Mouse (Mus musculus) stomach, embryonic 16.5 days (tissue): ENCODE results near the gene Kmt2d. TPM values are rescaled to one million over a fixed set of nuclear protein-coding genes. Genes with fewer than 3 reads are reported as not detected.

Source experiments
- ATAC-seq: fragments of 200-750 bp; cut with Nextera tagmentation; 2 replicates; pipeline ENCODE4 v1.8.0; 2017; ENCODE audit warnings: moderate number of reproducible peaks, moderate TSS enrichment; ENCODE audit not compliant: insufficient read depth, low FRiP score
- H3K27ac ChIP-seq: fragments of 300-500 bp; sonication (generic); 2 replicates; pipeline ENCODE4 v1.5.1; 2014; ENCODE audit warnings: low read length
- H3K27me3 ChIP-seq: fragments of 300-500 bp; sonication (generic); 2 replicates; pipeline ENCODE4 v1.6.1; 2014; ENCODE audit warnings: low read length, control low read depth, mixed read lengths; ENCODE audit not compliant: control insufficient read depth, insufficient read depth
- H3K36me3 ChIP-seq: fragments of 300-500 bp; sonication (generic); 2 replicates; pipeline ENCODE4 v1.6.1; 2014; ENCODE audit warnings: low read length; ENCODE audit not compliant: control insufficient read depth, insufficient read depth
- H3K4me1 ChIP-seq: fragments of 300-500 bp; sonication (generic); 2 replicates; pipeline ENCODE4 v1.6.1; 2014; ENCODE audit warnings: low read length, control low read depth, mixed read lengths; ENCODE audit not compliant: control insufficient read depth, insufficient read depth
- H3K4me2 ChIP-seq: fragments of 300-500 bp; sonication (generic); 2 replicates; pipeline ENCODE4 v1.6.1; 2014; ENCODE audit warnings: low read depth, low read length, mixed read lengths
- H3K4me3 ChIP-seq: fragments of 300-500 bp; sonication (generic); replicated peaks from 2 replicates; pipeline ENCODE4 v1.5.1; 2014; ENCODE audit warnings: mild to moderate bottlenecking, low read length
- H3K9ac ChIP-seq: fragments of 300-500 bp; sonication (generic); 2 replicates; pipeline ENCODE4 v1.6.1; 2014; ENCODE audit warnings: low read length
- H3K9me3 ChIP-seq: fragments of 300-500 bp; sonication (generic); replicated peaks from 2 replicates; pipeline ENCODE4 v1.6.1; 2016; ENCODE audit warnings: low read length, control low read depth; ENCODE audit not compliant: control insufficient read depth
- WGBS: fragments of 180-500 bp; shearing (Covaris S2); extraction: QIAGEN DNeasy Blood & Tissue Kit; methylation state at CpG from one replicate; pipeline ENCODE4 v1.1.7; 2014; 5-methylcytosine and 5-hydroxymethylcytosine counted together
- polyA plus RNA-seq: library from polyadenylated mRNA; unstranded; fragments of >200 nt; fragmentation: Nextera tagmentation; extraction: Ambion mirVana; gene quantifications from 2 replicates; pipeline ENCODE4 v1.2.1, GENCODE M21; 2015

Gene Kmt2d
- polyA plus RNA-seq, 1 experiment from 2014 or later, result 11.4 TPM

DNA sequence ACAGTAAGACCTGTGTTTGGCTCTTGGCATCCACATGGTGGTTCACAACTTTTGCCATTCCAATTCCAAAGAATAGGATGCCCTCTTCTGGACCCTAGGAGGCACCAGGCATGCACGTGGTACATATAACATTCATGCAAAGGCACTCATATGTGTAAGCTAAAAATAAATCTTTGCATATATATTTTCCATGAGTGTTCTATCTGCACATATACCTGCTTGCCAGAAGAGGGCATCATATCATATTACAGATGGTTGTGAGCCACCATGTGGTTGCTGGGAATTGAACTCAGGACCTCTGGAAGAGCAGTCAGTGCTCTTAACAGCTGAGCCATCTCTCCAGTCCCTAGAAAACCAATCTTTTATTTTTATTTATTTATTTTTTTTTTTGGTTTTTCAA, 30.5 kb upstream of the Kmt2d start:
- H3K27ac ChIP-seq, result no peak overlapping the region
- H3K4me2 ChIP-seq, result no peak overlapping the region
- peaks cover 26% of the 10 kb centered on the region for H3K27me3 ChIP-seq
- no peaks in the 10 kb centered on the region for H3K9me3 ChIP-seq
- H3K4me1 ChIP-seq, result peaks cover 9% of the 10 kb centered on the region
- ATAC-seq, result no peak
- peaks cover 5% of the 10 kb centered on the region; the same call in 1 of the 2 replicates for H3K36me3 ChIP-seq
- 65% methylated on average over 1 of the region's 1 CpGs for WGBS
- H3K4me3 ChIP-seq, result no peak overlapping the region
- H3K9ac ChIP-seq, result no peak overlapping the region

DNA sequence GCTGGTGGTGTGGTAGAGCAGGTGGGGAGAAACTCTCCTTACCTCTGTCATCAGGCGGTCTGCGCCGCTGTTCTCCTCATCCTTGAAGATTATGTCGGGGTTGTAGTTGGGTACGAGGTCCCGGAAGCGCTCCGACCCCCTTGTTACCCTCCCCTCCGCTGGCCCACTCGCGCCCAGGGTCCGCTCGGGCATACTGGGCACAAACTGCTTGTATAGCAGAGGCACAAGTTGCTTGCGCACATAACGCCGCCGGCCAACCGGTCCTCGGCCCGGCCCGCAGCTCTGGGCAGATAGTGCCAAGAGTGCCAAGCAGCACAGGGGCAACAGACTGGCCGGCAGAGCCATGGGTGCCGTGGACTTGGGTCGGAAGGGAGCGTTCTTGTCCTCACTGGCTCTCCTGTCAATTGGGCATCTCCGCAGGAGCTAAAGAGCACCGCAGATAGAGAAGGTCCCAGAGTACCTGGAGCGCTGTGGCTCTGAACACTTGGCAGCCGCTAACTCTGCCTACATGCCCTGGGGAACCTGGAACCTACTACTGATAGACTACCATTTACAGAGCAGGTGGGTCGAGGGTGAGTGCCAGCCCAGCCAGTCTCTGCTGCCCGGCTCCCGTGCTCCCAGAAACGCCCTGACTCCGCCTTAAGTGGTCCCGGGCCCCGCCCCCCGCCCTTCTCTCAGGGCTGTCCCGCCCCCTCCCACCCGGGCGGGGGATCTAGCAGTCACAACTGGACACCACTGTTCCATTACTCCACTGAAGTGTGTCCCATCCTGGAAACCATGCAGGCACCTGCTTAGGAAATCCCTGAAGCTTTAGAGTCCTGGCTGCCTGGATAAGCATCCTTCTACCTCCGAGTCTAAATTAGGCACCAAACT, 27.2 kb upstream of the Kmt2d start, which contains the start of gene Dhh:
Gene Dhh (minus strand): TSS at position 613 of the 873 bp plus-strand sequence.
- WGBS, result 1% methylated on average over 41 of the region's 41 CpGs
- no peak for ATAC-seq
- Histone ChIP-seq H3K4me2 (peak within 1 kb of the TSS; percentile 45), H3K36me3 (no peaks in the 10 kb centered on the region), H3K4me1 (peaks cover 19% of the 10 kb centered on the region), H3K27ac (no peak within 1 kb of the TSS), H3K9me3 (no peaks in the 10 kb centered on the region), H3K4me3 (peak within 1 kb of the TSS; percentile 26), H3K9ac (no peak within 1 kb of the TSS; the same call in 1 of the 2 replicates), H3K27me3 (peaks cover 58% of the 10 kb centered on the region)

DNA sequence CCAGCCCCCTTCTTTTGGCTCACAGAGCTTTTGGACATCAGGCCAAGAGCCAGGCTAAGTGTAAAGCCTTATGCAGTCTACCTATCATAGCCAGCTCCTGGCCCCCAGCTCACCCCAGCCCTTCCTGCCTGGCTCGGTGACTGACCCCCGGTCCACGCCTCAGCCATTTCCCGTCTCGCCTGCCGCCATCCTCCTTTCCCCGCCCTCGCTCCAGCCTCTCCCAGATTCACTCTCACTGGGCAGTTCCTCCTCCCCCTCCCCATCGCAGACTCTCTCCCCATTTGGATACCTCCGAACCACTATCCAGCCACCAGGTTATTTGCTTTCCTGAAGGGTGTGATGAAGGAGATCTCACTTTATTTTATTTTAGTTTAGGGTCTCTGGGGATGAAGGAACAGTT, 26.5 kb upstream of the Kmt2d start:
- Histone ChIP-seq H3K4me1 (peaks cover 19% of the 10 kb centered on the region), H3K27ac (no peak overlapping the region), H3K4me2 (peak overlapping the region; percentile 45), H3K9me3 (no peaks in the 10 kb centered on the region), H3K4me3 (peak overlapping the region; percentile 26; the same call in 1 of the 2 replicates), H3K9ac (no peak overlapping the region), H3K36me3 (no peaks in the 10 kb centered on the region), H3K27me3 (peaks cover 62% of the 10 kb centered on the region)
- WGBS, result 4% methylated on average over 10 of the region's 10 CpGs
- no peak for ATAC-seq

DNA sequence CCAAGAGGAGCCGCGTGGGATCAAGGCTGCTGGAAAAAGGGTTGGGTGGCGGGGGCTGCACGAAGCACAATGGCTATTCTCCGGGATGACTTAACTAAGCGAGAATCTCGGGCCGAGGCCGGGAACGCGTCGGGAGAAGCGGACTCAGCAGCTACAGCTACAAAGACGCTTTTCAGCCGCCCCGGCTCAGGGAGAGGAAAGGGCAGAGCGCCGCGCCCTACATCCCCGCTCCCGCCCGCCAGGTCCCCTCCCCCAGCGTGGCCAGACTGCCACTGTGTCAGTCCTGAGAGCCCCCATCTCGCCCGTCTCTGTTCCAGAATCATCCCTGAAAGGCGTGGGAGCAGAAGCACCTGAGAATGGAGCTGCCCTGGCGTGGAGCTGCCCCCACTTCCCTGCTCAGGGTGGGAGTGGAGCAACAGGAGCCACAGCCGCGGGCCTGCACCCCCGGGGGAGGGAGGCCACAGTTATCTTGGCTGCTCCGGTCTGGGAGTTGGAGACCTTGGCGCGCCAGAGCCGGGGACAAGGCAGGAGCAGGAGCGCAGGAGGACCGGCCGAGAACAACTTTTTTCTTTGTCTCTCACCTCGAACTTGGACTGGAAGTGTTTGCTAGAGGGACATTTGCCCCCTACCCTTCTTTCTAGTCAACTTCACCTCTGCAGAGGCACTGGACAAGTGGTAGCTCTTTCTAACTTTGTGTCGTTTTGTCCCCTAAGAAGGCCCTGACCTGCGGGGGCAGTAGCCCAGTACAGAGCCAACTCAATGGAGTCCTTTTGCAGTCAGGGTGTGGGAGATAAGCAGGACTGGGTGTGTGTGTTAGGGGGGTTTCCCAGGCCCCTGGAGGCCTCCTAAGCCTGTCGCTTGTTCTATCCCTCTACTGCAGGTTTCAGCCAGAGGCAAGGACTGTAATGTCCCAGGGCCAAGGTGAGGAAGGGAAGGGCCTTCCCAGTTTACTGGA, 24.9 kb upstream of the Kmt2d start:
- Histone ChIP-seq H3K9ac (peak overlapping the region; percentile 42), H3K27me3 (peaks cover 69% of the 10 kb centered on the region), H3K4me1 (peaks cover 27% of the 10 kb centered on the region), H3K9me3 (no peaks in the 10 kb centered on the region), H3K27ac (no peak overlapping the region), H3K4me3 (peak overlapping the region; percentile 32), H3K36me3 (no peaks in the 10 kb centered on the region), H3K4me2 (peak overlapping the region; percentile 63)
- no peak for ATAC-seq
- 4% methylated on average over 41 of the region's 41 CpGs for WGBS

DNA sequence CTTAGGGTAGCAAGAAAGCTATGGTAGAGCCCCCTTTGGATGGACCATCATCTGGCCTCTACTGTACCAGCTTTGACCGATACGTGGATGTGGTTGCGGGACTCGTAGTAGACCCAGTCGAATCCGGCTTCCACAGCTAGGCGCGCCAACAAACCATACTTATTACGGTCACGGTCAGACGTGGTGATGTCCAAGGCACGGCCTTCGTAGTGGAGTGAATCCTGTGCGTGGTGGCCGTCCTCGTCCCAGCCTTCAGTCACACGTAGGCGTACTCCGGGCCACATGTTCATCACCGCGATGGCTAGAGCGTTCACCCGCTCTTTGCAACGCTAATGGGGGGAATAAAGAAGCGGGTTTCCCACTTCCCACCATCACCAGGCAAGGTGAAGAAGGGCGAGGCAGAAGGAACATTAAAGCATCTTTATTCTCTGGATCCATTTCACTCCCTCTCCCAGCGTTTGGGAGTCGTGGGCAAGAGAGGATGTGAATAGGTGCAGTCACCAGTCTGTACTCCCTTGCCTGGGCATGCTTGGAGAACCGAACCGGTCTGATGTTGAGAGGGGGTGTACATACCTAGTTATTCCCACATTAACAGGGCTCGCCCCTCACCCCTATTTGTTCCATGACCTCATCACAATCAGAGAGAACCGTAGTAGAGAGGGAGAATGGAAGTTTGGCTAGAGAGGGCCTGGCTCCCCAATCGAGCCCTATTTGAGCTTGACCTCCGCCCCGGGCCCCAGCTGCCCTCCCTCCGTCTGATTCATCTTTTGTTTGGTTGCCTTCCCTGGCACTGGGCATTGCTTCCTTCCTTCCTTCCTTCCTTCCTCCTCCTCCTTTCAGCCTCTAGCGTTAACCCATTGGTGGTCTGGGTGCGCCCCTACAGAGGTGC, 24.0 kb upstream of the Kmt2d start:
- Histone ChIP-seq H3K4me2 (peak overlapping the region; percentile 94), H3K27me3 (peaks cover 69% of the 10 kb centered on the region), H3K4me3 (peak overlapping the region; percentile 58), H3K36me3 (no peaks in the 10 kb centered on the region), H3K4me1 (peaks cover 27% of the 10 kb centered on the region), H3K27ac (no peak overlapping the region), H3K9me3 (no peaks in the 10 kb centered on the region), H3K9ac (peak overlapping the region; percentile 69; the same call in 1 of the 2 replicates)
- ATAC-seq, result no peak
- WGBS, result 10% methylated on average over 38 of the region's 38 CpGs

DNA sequence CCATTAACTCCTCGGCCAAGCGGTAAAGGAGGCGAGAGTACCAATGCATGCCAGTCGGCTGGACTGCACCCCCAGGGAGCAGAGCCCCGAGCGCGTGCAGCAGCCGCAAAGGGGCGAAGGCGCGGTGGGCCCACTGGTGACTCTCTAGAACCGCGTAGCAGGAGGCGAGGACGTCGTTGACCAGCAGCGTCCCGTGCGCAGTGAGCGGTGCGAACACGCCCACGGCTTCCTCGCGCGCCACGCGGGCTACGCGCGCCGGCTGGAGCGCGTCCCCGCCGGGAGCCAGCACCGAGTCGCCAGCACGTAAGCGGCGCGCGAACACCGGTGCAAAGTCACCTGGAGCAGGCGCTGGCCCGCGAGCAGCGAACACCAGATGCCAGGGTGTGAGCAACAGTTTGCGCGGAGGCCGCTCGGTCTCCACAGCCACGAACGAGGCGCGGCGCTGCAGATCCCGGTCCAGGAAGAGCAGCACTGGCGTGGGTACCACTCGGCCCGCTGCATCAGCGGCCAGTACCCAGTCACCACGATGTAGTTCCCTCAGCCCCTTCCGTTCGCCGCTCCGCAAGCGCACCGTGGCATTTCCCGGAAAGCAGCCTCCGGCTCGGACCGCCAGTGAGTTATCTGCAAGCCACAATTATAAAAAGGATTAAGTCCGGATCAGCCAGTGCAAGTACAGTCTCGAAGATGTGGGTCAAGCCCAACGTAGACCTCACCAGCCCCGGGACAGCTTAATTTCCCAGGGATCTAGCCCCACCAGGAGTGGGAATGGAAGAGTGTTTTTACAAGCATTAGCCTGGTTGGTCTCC, 23.1 kb upstream of the Kmt2d start, which contains the start of gene Rhebl1:
Gene Rhebl1 (minus strand): TSS at position 601 of the 806 bp plus-strand sequence.
- WGBS, result under 1% methylated on average over 68 of the region's 77 CpGs
- H3K27me3 ChIP-seq, result peaks cover 65% of the 10 kb centered on the region
- ATAC-seq, result no peak
- H3K36me3 ChIP-seq, result no peaks in the 10 kb centered on the region
- H3K4me2 ChIP-seq, result peak within 1 kb of the TSS; percentile 94
- no peaks in the 10 kb centered on the region for H3K9me3 ChIP-seq
- no peak within 1 kb of the TSS for H3K27ac ChIP-seq
- peak within 1 kb of the TSS; percentile 58 for H3K4me3 ChIP-seq
- peak within 1 kb of the TSS; percentile 69 for H3K9ac ChIP-seq
- peaks cover 27% of the 10 kb centered on the region for H3K4me1 ChIP-seq

DNA sequence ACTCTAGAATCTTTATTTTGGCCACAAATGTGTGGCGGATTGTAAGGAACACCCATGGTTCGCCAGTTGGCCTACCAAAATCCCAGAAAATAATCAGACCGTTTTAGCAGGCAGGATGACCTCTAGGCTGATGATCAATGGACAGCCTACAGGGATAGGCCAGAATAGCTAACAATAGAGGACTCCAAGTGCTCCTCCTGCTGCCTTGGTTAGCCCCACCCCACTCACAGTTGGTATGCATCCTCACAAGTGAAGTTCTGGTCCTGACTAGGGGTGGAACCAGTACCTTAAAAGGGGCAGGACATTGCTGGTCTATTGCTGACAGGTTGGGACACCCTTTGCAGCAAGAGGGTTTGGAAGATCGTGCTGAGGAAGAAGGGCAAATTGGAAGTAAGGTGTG, 22.0 kb upstream of the Kmt2d start:
- Histone ChIP-seq H3K9ac (no peak overlapping the region), H3K36me3 (no peaks in the 10 kb centered on the region), H3K4me1 (peaks cover 22% of the 10 kb centered on the region), H3K27me3 (peaks cover 55% of the 10 kb centered on the region), H3K4me3 (no peak overlapping the region), H3K27ac (no peak overlapping the region), H3K4me2 (no peak overlapping the region), H3K9me3 (no peaks in the 10 kb centered on the region)
- 65% methylated on average over 4 of the region's 4 CpGs for WGBS
- ATAC-seq, result no peak
